Mouse (Mus musculus): ENCODE measurements around the gene Pnrc1. TPM values are rescaled to one million over a fixed set of nuclear protein-coding genes. Genes with fewer than 3 reads are reported as not detected.

The Pnrc1 gene
- polyA plus RNA-seq, 1 experiment from 2014 or later = 57.7 TPM

- Histone ChIP-seq H3K36me3 (peaks cover 26% of the 10 kb centered on the region), H3K4me2 (no peak overlapping the region), H3K4me1 (replicated peaks) (peaks cover 21% of the 10 kb centered on the region), H3K4me3 (no peak overlapping the region), H3K27me3 (no peaks in the 10 kb centered on the region), H3K9ac (no peak overlapping the region), H3K9me3 (no peaks in the 10 kb centered on the region), H3K27ac (replicated peaks) (no peak overlapping the region)
- WGBS = 85% methylated on average over 12 of the region's 12 CpGs
- ATAC-seq (ENCODE audit: low FRiP score, low read depth) = no peak
Measured at GRCm38 (mm10) chr4:33243016-33243758, 46.8 kb downstream of the Pnrc1 start.

DNA sequence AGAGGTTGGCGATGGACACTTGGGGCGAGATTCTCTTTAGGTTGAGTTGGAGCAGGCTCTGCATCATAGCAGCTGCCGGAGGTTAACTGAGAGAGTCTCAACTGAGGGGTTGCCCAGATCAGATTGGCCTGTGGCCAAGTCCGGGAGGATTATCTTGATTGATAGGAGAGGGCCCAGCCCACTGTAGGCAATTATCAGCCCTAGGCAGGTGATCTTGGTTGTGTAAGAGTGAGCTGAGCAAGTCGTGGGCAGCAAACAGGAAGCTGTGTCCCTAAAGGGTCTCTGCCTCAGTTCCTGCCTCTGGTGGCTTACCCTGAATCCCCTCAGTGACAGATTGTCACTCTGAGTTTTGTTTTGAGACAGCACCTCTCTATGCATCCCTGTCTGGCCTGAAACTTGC is 47.4 kb downstream of the Pnrc1 start:
- no peaks in the 10 kb centered on the region for H3K9me3 ChIP-seq
- 57% methylated on average over 5 of the region's 5 CpGs for WGBS
- no peak for ATAC-seq (ENCODE audit: low FRiP score, low read depth)
- peaks cover 21% of the 10 kb centered on the region for H3K4me1 ChIP-seq (replicated peaks)
- no peak overlapping the region for H3K4me2 ChIP-seq
- H3K36me3 ChIP-seq = peaks cover 26% of the 10 kb centered on the region
- no peak overlapping the region for H3K4me3 ChIP-seq
- H3K27ac ChIP-seq (replicated peaks) = no peak overlapping the region
- H3K9ac ChIP-seq = no peak overlapping the region
- no peaks in the 10 kb centered on the region for H3K27me3 ChIP-seq

- WGBS = 94% methylated on average over 18 of the region's 18 CpGs
- no peak overlapping the region for H3K9ac ChIP-seq
- no peaks in the 10 kb centered on the region for H3K27me3 ChIP-seq
- H3K36me3 ChIP-seq = peaks cover 7% of the 10 kb centered on the region
- no peak overlapping the region for H3K4me2 ChIP-seq
- no peak overlapping the region for H3K27ac ChIP-seq (replicated peaks)
- no peak overlapping the region for H3K4me3 ChIP-seq
- no peaks in the 10 kb centered on the region for H3K4me1 ChIP-seq (replicated peaks)
- ATAC-seq (ENCODE audit: low FRiP score, low read depth) = no peak
- no peaks in the 10 kb centered on the region for H3K9me3 ChIP-seq
Measured at GRCm38 (mm10) chr4:33230881-33231280, 59.1 kb downstream of the Pnrc1 start.

DNA sequence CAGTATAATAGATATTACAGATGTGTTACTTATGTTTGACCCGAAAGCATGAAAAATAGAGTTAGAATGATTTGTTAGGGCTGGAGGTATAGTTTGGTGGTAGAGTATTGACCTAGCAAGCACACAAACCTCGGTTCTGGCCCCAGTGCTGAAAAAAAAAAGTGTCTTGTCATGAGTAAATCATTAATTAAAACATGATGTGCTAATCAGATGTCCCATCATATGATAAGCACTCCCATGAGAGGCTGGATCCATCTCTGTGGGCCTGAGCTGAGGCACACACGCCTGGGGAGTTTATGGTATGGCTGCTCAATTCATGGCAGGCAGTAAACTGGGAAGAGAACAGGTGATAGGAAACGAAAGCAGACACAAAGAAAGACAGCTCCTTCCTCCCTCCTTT is 60.3 kb downstream of the Pnrc1 start:
- Histone ChIP-seq H3K27me3 (no peaks in the 10 kb centered on the region), H3K4me3 (no peak overlapping the region), H3K4me1 (replicated peaks) (no peaks in the 10 kb centered on the region)

DNA sequence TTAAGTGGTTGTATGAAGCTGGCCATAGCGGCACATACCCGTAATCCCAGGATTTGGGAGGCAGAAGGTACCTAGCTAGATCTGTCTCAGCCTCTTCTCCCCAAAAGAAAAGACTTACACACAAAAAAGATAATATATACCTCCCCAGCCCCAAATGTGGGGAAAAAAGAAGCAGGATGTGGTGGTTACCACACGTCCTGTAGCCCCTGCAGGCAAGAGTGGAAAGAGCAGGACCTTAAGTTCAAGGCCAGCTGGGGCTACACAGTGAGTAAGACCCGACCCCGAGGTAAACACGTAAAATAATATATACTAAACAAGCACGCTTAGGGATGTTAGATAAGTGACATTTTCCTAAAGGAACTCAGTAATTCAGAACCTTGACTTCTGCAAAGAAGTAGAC is 62.8 kb downstream of the Pnrc1 start:
- WGBS = 91% methylated on average over 7 of the region's 7 CpGs
- Histone ChIP-seq H3K4me2 (no peak overlapping the region), H3K27me3 (no peaks in the 10 kb centered on the region), H3K4me3 (no peak overlapping the region), H3K9ac (no peak overlapping the region), H3K9me3 (no peaks in the 10 kb centered on the region), H3K4me1 (replicated peaks) (no peaks in the 10 kb centered on the region), H3K27ac (replicated peaks) (no peak overlapping the region), H3K36me3 (peaks cover 7% of the 10 kb centered on the region)
- no peak for ATAC-seq (ENCODE audit: low FRiP score, low read depth)

More for the DNA sequence above, 60.3 kb downstream of the Pnrc1 start:
- Histone ChIP-seq H3K27ac (replicated peaks) (no peak overlapping the region), H3K4me2 (no peak overlapping the region), H3K9ac (no peak overlapping the region), H3K9me3 (no peaks in the 10 kb centered on the region), H3K36me3 (peaks cover 7% of the 10 kb centered on the region)
- WGBS = 79% methylated on average over 4 of the region's 4 CpGs
- ATAC-seq (ENCODE audit: low FRiP score, low read depth) = no peak

- 0 out of 2 replicates have a peak, but pooled peaks cover 2% of the 10 kb centered on the region for H3K36me3 ChIP-seq
- no peaks in the 10 kb centered on the region for H3K9me3 ChIP-seq
- 78% methylated on average over 7 of the region's 7 CpGs for WGBS
- ATAC-seq (ENCODE audit: low FRiP score, low read depth) = no peak
- no peak overlapping the region for H3K4me2 ChIP-seq
- H3K9ac ChIP-seq = no peak overlapping the region
- no peaks in the 10 kb centered on the region for H3K27me3 ChIP-seq
- H3K4me3 ChIP-seq = no peak overlapping the region
- no peak overlapping the region for H3K27ac ChIP-seq (replicated peaks)
- no peaks in the 10 kb centered on the region for H3K4me1 ChIP-seq (replicated peaks)
Measured at GRCm38 (mm10) chr4:33224003-33224675, 65.8 kb downstream of the Pnrc1 start.

DNA sequence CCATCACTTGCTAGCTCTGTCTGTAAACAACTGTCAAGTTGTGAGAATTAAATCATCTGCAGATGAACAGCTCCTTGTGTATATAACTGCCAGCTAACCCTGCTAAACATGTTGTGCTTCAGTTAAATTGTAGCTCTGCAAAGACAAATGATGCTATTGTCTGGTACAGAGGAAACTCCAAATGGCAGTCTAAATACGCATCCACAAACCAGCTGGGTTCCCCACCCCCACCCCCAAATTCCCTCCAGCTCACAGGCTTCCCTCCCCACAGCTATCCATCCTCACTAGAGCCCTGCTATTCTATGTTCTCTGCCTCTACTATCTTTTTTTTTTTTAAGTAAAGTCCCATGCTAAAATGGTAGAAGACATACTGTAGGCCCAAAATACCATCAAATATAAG is 68.1 kb downstream of the Pnrc1 start:
- H3K4me2 ChIP-seq = no peak overlapping the region
- H3K36me3 ChIP-seq = no peaks in the 10 kb centered on the region
- H3K4me3 ChIP-seq = no peak overlapping the region
- H3K27me3 ChIP-seq = no peaks in the 10 kb centered on the region
- 40% methylated on average over 1 of the region's 1 CpGs for WGBS
- no peaks in the 10 kb centered on the region for H3K9me3 ChIP-seq
- ATAC-seq (ENCODE audit: low FRiP score, low read depth) = no peak
- H3K4me1 ChIP-seq (replicated peaks) = no peaks in the 10 kb centered on the region
- no peak overlapping the region for H3K27ac ChIP-seq (replicated peaks)
- H3K9ac ChIP-seq = no peak overlapping the region

DNA sequence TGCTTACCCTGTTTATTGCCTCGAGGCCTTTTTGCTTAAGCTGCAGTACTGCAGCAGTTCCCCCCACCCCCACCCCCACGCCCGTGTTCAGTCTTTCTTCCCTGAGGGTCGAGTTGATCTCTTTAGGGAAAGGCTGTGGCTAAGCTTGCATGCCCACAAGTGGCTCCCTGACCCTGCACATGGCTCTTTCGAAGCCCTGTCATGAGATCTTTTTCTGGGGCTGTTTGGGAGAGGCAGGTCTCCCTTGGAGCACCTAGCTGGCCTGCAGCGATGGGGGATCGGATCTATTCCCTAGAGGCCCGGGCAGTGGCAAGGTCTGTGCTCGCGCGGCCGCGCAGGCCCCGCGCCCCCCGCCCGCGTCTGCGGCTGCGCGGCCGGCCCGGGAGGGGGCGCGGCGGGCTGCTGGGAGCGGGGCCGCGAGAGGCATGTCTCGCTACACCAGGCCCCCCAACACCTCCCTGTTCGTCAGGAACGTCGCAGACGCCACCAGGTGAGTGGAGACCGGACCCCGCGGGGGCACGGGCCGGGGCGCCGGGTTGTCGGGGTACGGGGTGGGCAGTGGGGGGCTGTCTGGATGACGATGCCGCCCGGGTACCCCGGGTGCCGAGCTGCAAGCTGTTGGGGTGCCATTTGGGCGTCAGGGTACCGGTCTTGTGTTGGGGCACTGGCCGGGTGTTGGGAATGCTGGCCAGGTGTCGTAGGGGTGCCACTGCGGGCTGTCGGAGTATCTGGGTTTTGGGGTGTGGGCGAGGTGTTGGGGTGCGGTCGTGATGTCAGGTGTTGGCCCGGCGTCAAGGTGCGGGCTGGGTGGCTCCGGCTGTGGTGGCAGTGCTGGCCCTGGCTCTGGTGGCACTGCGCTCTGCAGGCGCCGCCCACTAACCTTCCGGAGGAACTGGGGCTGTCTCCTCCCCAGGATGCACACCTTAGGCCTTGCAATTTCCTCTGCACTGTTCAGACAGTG is 80.8 kb downstream of the Pnrc1 start, which contains the start of gene Srsf12:
TSS of gene Srsf12 (plus strand) at position 111 of the 961 bp plus-strand sequence.
- Histone ChIP-seq H3K4me2 (peak within 1 kb of the TSS; percentile 95), H3K27ac (replicated peaks) (peak within 1 kb of the TSS; percentile 96), H3K27me3 (no peaks in the 10 kb centered on the region), H3K9ac (peak within 1 kb of the TSS; percentile 97), H3K36me3 (peaks cover 5% of the 10 kb centered on the region; the same call in 1 of the 2 replicates), H3K9me3 (no peaks in the 10 kb centered on the region), H3K4me3 (peak within 1 kb of the TSS; percentile 96), H3K4me1 (replicated peaks) (peaks cover 28% of the 10 kb centered on the region)
- WGBS = 3% methylated on average over 65 of the region's 65 CpGs
- peak; percentile 85 for ATAC-seq (ENCODE audit: low FRiP score, low read depth)

GRCm38 (mm10) chr4:33207551-33207950 is 82.4 kb downstream of the Pnrc1 start:
- H3K36me3 ChIP-seq = 0 out of 2 replicates have a peak, but pooled peaks cover under 1% of the 10 kb centered on the region
- ATAC-seq (ENCODE audit: low FRiP score, low read depth) = no peak
- no peak overlapping the region for H3K9ac ChIP-seq
- no peak overlapping the region for H3K4me2 ChIP-seq
- 67% methylated on average over 2 of the region's 2 CpGs for WGBS
- H3K4me1 ChIP-seq (replicated peaks) = peaks cover 28% of the 10 kb centered on the region
- no peak overlapping the region for H3K4me3 ChIP-seq
- no peak overlapping the region for H3K27ac ChIP-seq (replicated peaks)
- H3K27me3 ChIP-seq = no peaks in the 10 kb centered on the region
- H3K9me3 ChIP-seq = no peaks in the 10 kb centered on the region

DNA sequence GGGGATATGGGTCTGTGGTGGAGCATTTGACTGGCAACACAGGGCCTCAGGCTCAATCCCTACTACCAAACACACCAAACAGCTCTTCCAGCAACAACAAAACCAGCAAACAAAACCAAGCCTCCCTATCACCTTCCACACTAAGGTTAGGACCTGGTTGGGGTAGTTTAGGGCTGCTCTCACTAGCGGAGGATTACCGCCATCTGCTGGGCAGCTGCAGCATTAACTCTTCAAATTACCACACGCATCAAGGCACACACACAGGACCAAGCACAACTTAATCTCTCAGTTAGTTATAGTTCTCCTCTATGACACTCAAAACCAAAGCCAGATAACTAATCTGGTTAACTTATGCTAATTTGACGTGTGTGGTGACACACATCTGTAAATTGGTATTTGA is 85.3 kb downstream of the Pnrc1 start:
- ATAC-seq (ENCODE audit: low FRiP score, low read depth) = no peak
- Histone ChIP-seq H3K36me3 (no peaks in the 10 kb centered on the region), H3K9ac (no peak overlapping the region), H3K4me2 (no peak overlapping the region), H3K4me1 (replicated peaks) (peaks cover 15% of the 10 kb centered on the region), H3K27me3 (no peaks in the 10 kb centered on the region), H3K9me3 (no peaks in the 10 kb centered on the region), H3K4me3 (no peak overlapping the region), H3K27ac (replicated peaks) (no peak overlapping the region)
- WGBS = 6% methylated on average over 4 of the region's 4 CpGs

DNA sequence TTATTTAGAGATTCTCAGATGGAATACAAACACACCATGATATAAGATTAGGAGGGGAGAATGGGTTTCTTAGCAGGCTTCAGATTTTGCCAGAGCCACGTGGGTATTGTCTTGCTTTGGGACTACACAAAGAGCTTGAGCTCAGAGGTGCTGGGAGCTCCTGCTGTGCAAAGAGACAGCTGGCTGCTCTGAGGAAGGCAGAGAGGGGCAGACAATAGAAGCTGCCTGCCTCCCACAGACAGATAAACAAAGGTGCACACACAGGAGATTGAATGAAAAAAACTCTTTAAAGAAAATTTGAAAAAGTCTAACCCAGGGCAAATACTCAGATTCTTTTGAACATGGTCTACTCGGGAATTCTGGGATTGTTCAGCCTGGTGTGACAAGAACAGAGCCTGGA is 91.8 kb downstream of the Pnrc1 start:
- Histone ChIP-seq H3K4me2 (no peak overlapping the region), H3K9ac (no peak overlapping the region), H3K9me3 (0 out of 2 replicates have a peak, but pooled peaks cover 2% of the 10 kb centered on the region), H3K4me3 (no peak overlapping the region), H3K4me1 (replicated peaks) (no peaks in the 10 kb centered on the region), H3K27ac (replicated peaks) (no peak overlapping the region), H3K36me3 (no peaks in the 10 kb centered on the region), H3K27me3 (no peaks in the 10 kb centered on the region)
- 2% methylated on average over 2 of the region's 2 CpGs for WGBS
- ATAC-seq (ENCODE audit: low FRiP score, low read depth) = no peak
